Mouse (Mus musculus): ENCODE measurements around the gene Dglucy.

- TF ChIP-seq CTCF (IDR thresholded peaks at IDR 0.05; ENCODE audit: low read depth, low read length) (no peak), POLR2A (IDR thresholded peaks at IDR 0.05; ENCODE audit: insufficient read depth, low read length) (no peak)
Measured at GRCm38 (mm10) chr12:100901386-100901785, 122.5 kb downstream of the Dglucy start.

All from ES-Bruce4 (cell line).